Mouse (Mus musculus): Measurements from ENCODE around the gene Cant1.
A peak's percentile ranks its signal among the peaks of the same experiment; 100 is the strongest.
"Not testable (repeated sequence)": the region's sequence is repeated elsewhere in the genome, so short reads cannot be mapped to it uniquely, and the experiment has no call there.

Gene Cant1

GRCm38 (mm10) chr11:118405311-118405710 is 13.6 kb downstream of the Cant1 start:
- no peak for DNase-seq

- no peak for DNase-seq
Observed at GRCm38 (mm10) chr11:118403951-118404899, 14.7 kb downstream of the Cant1 start.

- no peak for DNase-seq
Observed at GRCm38 (mm10) chr11:118403183-118403582, 15.7 kb downstream of the Cant1 start.

- DNase-seq = peak; percentile 66
Observed at GRCm38 (mm10) chr11:118401760-118402280, 17.1 kb downstream of the Cant1 start, which contains the start of gene Lgals3bp. Lgals3bp (minus strand) TSS chr11:118402092.

- no peak for DNase-seq
Observed at GRCm38 (mm10) chr11:118401195-118401594, 17.7 kb downstream of the Cant1 start.

- DNase-seq = no peak
Observed at GRCm38 (mm10) chr11:118400566-118400936, 18.3 kb downstream of the Cant1 start.

GRCm38 (mm10) chr11:118399891-118400565 is 18.9 kb downstream of the Cant1 start:
- DNase-seq = no peak

- no peak for DNase-seq
Observed at GRCm38 (mm10) chr11:118397806-118398530, 20.9 kb downstream of the Cant1 start.

GRCm38 (mm10) chr11:118394538-118394937 is 24.3 kb downstream of the Cant1 start:
- DNase-seq = no peak

- DNase-seq = no peak
Observed at GRCm38 (mm10) chr11:118393991-118394390, 24.9 kb downstream of the Cant1 start.

- DNase-seq = not testable (repeated sequence)
Observed at GRCm38 (mm10) chr11:118387816-118388215, 31.1 kb downstream of the Cant1 start.

- DNase-seq = peak; percentile 81
Observed at GRCm38 (mm10) chr11:118379251-118380009, 39.5 kb downstream of the Cant1 start.

GRCm38 (mm10) chr11:118378656-118379055 is 40.2 kb downstream of the Cant1 start:
- DNase-seq = no peak

- DNase-seq = not testable (repeated sequence)
Observed at GRCm38 (mm10) chr11:118376323-118376722, 42.6 kb downstream of the Cant1 start.

GRCm38 (mm10) chr11:118375881-118376280 is 43.0 kb downstream of the Cant1 start:
- no peak for DNase-seq

GRCm38 (mm10) chr11:118375461-118375860 is 43.4 kb downstream of the Cant1 start:
- DNase-seq = no peak

- no peak for DNase-seq
Observed at GRCm38 (mm10) chr11:118375006-118375405, 43.9 kb downstream of the Cant1 start.

- no peak for DNase-seq
Observed at GRCm38 (mm10) chr11:118374506-118374905, 44.4 kb downstream of the Cant1 start.

GRCm38 (mm10) chr11:118372641-118373040 is 46.2 kb downstream of the Cant1 start:
- DNase-seq = no peak

- no peak for DNase-seq
Observed at GRCm38 (mm10) chr11:118371876-118372275, 47.0 kb downstream of the Cant1 start.

GRCm38 (mm10) chr11:118369657-118370056 is 49.2 kb downstream of the Cant1 start:
- DNase-seq = no peak

- no peak for DNase-seq
Observed at GRCm38 (mm10) chr11:118369251-118369650, 49.6 kb downstream of the Cant1 start.
